Mouse (Mus musculus) MEL (cell line): ENCODE measurements around the gene Myo19. TPM values are rescaled to one million over a fixed set of nuclear protein-coding genes. Genes with fewer than 3 reads are reported as not detected.
A peak's percentile ranks its signal among the peaks of the same experiment; 100 is the strongest.

Source experiments
- DNase-seq: peaks from one replicate; pipeline ENCODE4 v3.0.0; 2011; ENCODE audit warnings: low read depth, low spot score
- H3K27ac ChIP-seq: 2 replicates; pipeline ENCODE4 v1.5.1; 2012; ENCODE audit warnings: low read depth, mild to moderate bottlenecking, control low read depth, low read length, moderate library complexity; ENCODE audit not compliant: control insufficient read depth
- H3K27me3 ChIP-seq, 2 experiments: fragments of 150-350 bp in 1 of 2; sonication (generic) in 1 of 2; 2 replicates each; pipeline ENCODE4 v1.6.1; 2012; ENCODE audit warnings: low read length in 2 of 2, mild to moderate bottlenecking in 2 of 2, improper control_type of control experiment in 1 of 2, moderate library complexity in 1 of 2; ENCODE audit not compliant: insufficient read depth in 2 of 2, control insufficient read depth in 1 of 2
- H3K36me3 ChIP-seq, 2 experiments: 2 replicates each; pipeline ENCODE4 v1.6.1; 2012 to 2014; ENCODE audit warnings: low read length in 2 of 2, improper control_type of control experiment in 1 of 2, inconsistent platforms in 1 of 2, mild to moderate bottlenecking in 1 of 2; ENCODE audit not compliant: insufficient read depth in 2 of 2, control insufficient read depth in 1 of 2
- H3K4me1 ChIP-seq, 2 experiments: fragments of 150-350 bp in 1 of 2; sonication (generic) in 1 of 2; 2 replicates each; pipeline ENCODE4 v1.6.1; 2012; ENCODE audit warnings: low read length in 2 of 2, improper control_type of control experiment in 1 of 2, mild to moderate bottlenecking in 1 of 2; ENCODE audit not compliant: insufficient read depth in 2 of 2, control insufficient read depth in 1 of 2
- H3K4me3 ChIP-seq, 2 experiments: fragments of 150-350 bp in 1 of 2; sonication (generic) in 1 of 2; 2 replicates each; pipeline ENCODE4 v1.5.1; 2012; ENCODE audit warnings: low read depth in 2 of 2, low read length in 2 of 2, mild to moderate bottlenecking in 2 of 2, moderate library complexity in 2 of 2, control low read depth in 1 of 2, improper control_type of control experiment in 1 of 2; ENCODE audit not compliant: control insufficient read depth in 1 of 2, insufficient read depth in 1 of 2
- H3K79me2 ChIP-seq: 2 replicates; pipeline ENCODE4 v1.6.1; 2012; ENCODE audit warnings: mild to moderate bottlenecking, low read length, moderate library complexity; ENCODE audit not compliant: control insufficient read depth, poor library complexity, insufficient read depth
- H3K9ac ChIP-seq: 2 replicates; pipeline ENCODE4 v1.6.1; 2012; ENCODE audit warnings: low read depth, mild to moderate bottlenecking, control low read depth, low read length, moderate library complexity; ENCODE audit not compliant: control insufficient read depth, poor library complexity, severe bottlenecking
- H3K9me3 ChIP-seq: fragments of 150-350 bp; sonication (generic); replicated peaks from 2 replicates; pipeline ENCODE4 v1.6.1; 2012; ENCODE audit warnings: mild to moderate bottlenecking, low read length, improper control_type of control experiment, moderate library complexity; ENCODE audit not compliant: insufficient read depth
- BHLHE40 ChIP-seq: IDR thresholded peaks from 2 replicates; pipeline ENCODE4 v1.6.1; 2012; ENCODE audit warnings: low read depth, mild to moderate bottlenecking, inconsistent platforms, low read length, improper control_type of control experiment, borderline replicate concordance
- CHD1 ChIP-seq: IDR thresholded peaks from 2 replicates; pipeline ENCODE4 v1.6.1; 2012; ENCODE audit warnings: low read depth, mild to moderate bottlenecking, inconsistent platforms, low read length, improper control_type of control experiment
- CHD2 ChIP-seq: IDR thresholded peaks from 2 replicates; pipeline ENCODE4 v1.6.1; 2011; ENCODE audit warnings: low read length, improper control_type of control experiment
- CTCF ChIP-seq, 3 experiments: IDR thresholded peaks in 2 of 3; conservative IDR thresholded peaks in 1 of 3; 2 replicates each; pipeline ENCODE4 v1.5.1; 2011 to 2012; ENCODE audit warnings: low read length in 3 of 3, low read depth in 2 of 3, mild to moderate bottlenecking in 2 of 3, improper control_type of control experiment in 1 of 3, inconsistent platforms in 1 of 3, mixed read lengths in 1 of 3, moderate library complexity in 1 of 3; ENCODE audit not compliant: control insufficient read depth in 1 of 3, insufficient read depth in 1 of 3, poor library complexity in 1 of 3, severe bottlenecking in 1 of 3
- E2F4 ChIP-seq: IDR thresholded peaks from 2 replicates; pipeline ENCODE4 v1.6.1; 2011; ENCODE audit warnings: low read depth, low read length, improper control_type of control experiment, borderline replicate concordance
- ELF1 ChIP-seq: IDR thresholded peaks from 2 replicates; pipeline ENCODE4 v1.6.1; 2014; ENCODE audit warnings: low read depth, mild to moderate bottlenecking, inconsistent platforms, low read length, improper control_type of control experiment, moderate library complexity
- EP300 ChIP-seq, 2 experiments: IDR thresholded peaks; 2 replicates each; pipeline ENCODE4 v1.6.1; 2011; ENCODE audit warnings: improper control_type of control experiment in 2 of 2, low read length in 2 of 2, low read depth in 1 of 2, mild to moderate bottlenecking in 1 of 2
- ETS1 ChIP-seq: IDR thresholded peaks from 2 replicates; pipeline ENCODE4 v1.6.1; 2012; ENCODE audit warnings: low read depth, mild to moderate bottlenecking, inconsistent platforms, low read length, improper control_type of control experiment, moderate library complexity
- GABPA ChIP-seq: IDR thresholded peaks from 2 replicates; pipeline ENCODE4 v1.6.1; 2012; ENCODE audit warnings: low read depth, mild to moderate bottlenecking, inconsistent platforms, low read length, improper control_type of control experiment, moderate library complexity
- GATA1 ChIP-seq: IDR thresholded peaks from 2 replicates; pipeline ENCODE4 v1.6.1; 2011; ENCODE audit warnings: low read depth, low read length, improper control_type of control experiment
- HCFC1 ChIP-seq: IDR thresholded peaks from 2 replicates; pipeline ENCODE4 v1.6.1; 2012; ENCODE audit warnings: low read depth, mild to moderate bottlenecking, inconsistent platforms, low read length, improper control_type of control experiment, moderate library complexity
- JUND ChIP-seq: IDR thresholded peaks from 2 replicates; pipeline ENCODE4 v1.6.1; 2011; ENCODE audit warnings: low read depth, mild to moderate bottlenecking, improper control_type of control experiment, low read length
- KAT2A ChIP-seq: conservative IDR thresholded peaks from 2 replicates; pipeline ENCODE4 v1.6.1; 2012; ENCODE audit warnings: low read depth, low read length, improper control_type of control experiment, inconsistent platforms
- MAFK ChIP-seq: IDR thresholded peaks from 2 replicates; pipeline ENCODE4 v1.6.1; 2011; ENCODE audit warnings: low read depth, mild to moderate bottlenecking, low read length, improper control_type of control experiment, borderline replicate concordance
- MAX ChIP-seq: IDR thresholded peaks from 2 replicates; pipeline ENCODE4 v1.6.1; 2011; ENCODE audit warnings: low read length, improper control_type of control experiment
- MAZ ChIP-seq: IDR thresholded peaks from 2 replicates; pipeline ENCODE4 v1.6.1; 2012; ENCODE audit warnings: low read depth, mild to moderate bottlenecking, inconsistent platforms, low read length, improper control_type of control experiment
- MEF2A ChIP-seq: IDR thresholded peaks from 2 replicates; pipeline ENCODE4 v1.6.1; 2014; ENCODE audit warnings: low read depth, mild to moderate bottlenecking, inconsistent platforms, low read length, improper control_type of control experiment; ENCODE audit not compliant: poor library complexity, insufficient replicate concordance, severe bottlenecking; ENCODE audit errors: extremely low read depth
- MXI1 ChIP-seq: IDR thresholded peaks from 2 replicates; pipeline ENCODE4 v1.6.1; 2011; ENCODE audit warnings: mild to moderate bottlenecking, low read depth, low read length, improper control_type of control experiment
- MYC ChIP-seq: IDR thresholded peaks from 2 replicates; pipeline ENCODE4 v1.6.1; 2011; ENCODE audit warnings: low read depth, mild to moderate bottlenecking, low read length, improper control_type of control experiment, moderate library complexity
- NELFE ChIP-seq: IDR thresholded peaks from 2 replicates; pipeline ENCODE4 v1.6.1; 2011; ENCODE audit warnings: low read depth, low read length, improper control_type of control experiment
- POLR2A ChIP-seq, 2 experiments: IDR thresholded peaks; 2 replicates each; pipeline ENCODE4 v1.6.1; 2011 to 2012; ENCODE audit warnings: low read length in 2 of 2, mild to moderate bottlenecking in 2 of 2, control low read depth in 1 of 2, improper control_type of control experiment in 1 of 2, low read depth in 1 of 2, moderate library complexity in 1 of 2; ENCODE audit not compliant: control insufficient read depth in 1 of 2, insufficient read depth in 1 of 2, poor library complexity in 1 of 2
- POLR2AphosphoS2 ChIP-seq: IDR thresholded peaks from 2 replicates; pipeline ENCODE4 v1.6.1; 2011; ENCODE audit warnings: low read length, improper control_type of control experiment
- POLR2AphosphoS5 ChIP-seq: IDR thresholded peaks from 2 replicates; pipeline ENCODE4 v1.6.1; 2012; ENCODE audit warnings: low read depth, borderline replicate concordance, mild to moderate bottlenecking, inconsistent platforms, low read length, moderate library complexity, mixed read lengths
- RAD21 ChIP-seq: IDR thresholded peaks from 2 replicates; pipeline ENCODE4 v1.6.1; 2011; ENCODE audit warnings: mild to moderate bottlenecking, low read depth, low read length, improper control_type of control experiment
- RCOR1 ChIP-seq: IDR thresholded peaks from 2 replicates; pipeline ENCODE4 v1.6.1; 2012; ENCODE audit warnings: low read depth, mild to moderate bottlenecking, inconsistent platforms, low read length, improper control_type of control experiment
- SIN3A ChIP-seq: IDR thresholded peaks from 2 replicates; pipeline ENCODE4 v1.6.1; 2012; ENCODE audit warnings: low read length, improper control_type of control experiment, inconsistent platforms
- SMC3 ChIP-seq: IDR thresholded peaks from 2 replicates; pipeline ENCODE4 v1.6.1; 2011; ENCODE audit warnings: low read depth, low read length, improper control_type of control experiment
- TAL1 ChIP-seq: IDR thresholded peaks from 2 replicates; pipeline ENCODE4 v1.6.1; 2012; ENCODE audit warnings: mild to moderate bottlenecking, inconsistent platforms, low read length, moderate library complexity, mixed read lengths
- TBP ChIP-seq: IDR thresholded peaks from 2 replicates; pipeline ENCODE4 v1.8.0; 2011; ENCODE audit warnings: low read depth, low read length, improper control_type of control experiment
- UBTF ChIP-seq: IDR thresholded peaks from 2 replicates; pipeline ENCODE4 v1.6.1; 2012; ENCODE audit warnings: low read depth, mild to moderate bottlenecking, inconsistent platforms, low read length, improper control_type of control experiment, moderate library complexity, borderline replicate concordance; ENCODE audit not compliant: insufficient read depth
- USF1 ChIP-seq: IDR thresholded peaks from 2 replicates; pipeline ENCODE4 v1.6.1; 2014; ENCODE audit warnings: low read depth, mild to moderate bottlenecking, inconsistent platforms, low read length, improper control_type of control experiment, moderate library complexity
- USF2 ChIP-seq, 2 experiments: IDR thresholded peaks; 2 replicates each; pipeline ENCODE4 v1.6.1; 2011 to 2012; ENCODE audit warnings: improper control_type of control experiment in 2 of 2, low read length in 2 of 2, borderline replicate concordance in 1 of 2, inconsistent platforms in 1 of 2, low read depth in 1 of 2, mild to moderate bottlenecking in 1 of 2; ENCODE audit not compliant: insufficient read depth in 1 of 2
- ZC3H11A ChIP-seq: IDR thresholded peaks from 2 replicates; pipeline ENCODE4 v1.6.1; 2012; ENCODE audit warnings: low read depth, mild to moderate bottlenecking, inconsistent platforms, low read length, improper control_type of control experiment
- ZKSCAN1 ChIP-seq: IDR thresholded peaks from 2 replicates; pipeline ENCODE4 v1.6.1; 2012; ENCODE audit warnings: low read depth, mild to moderate bottlenecking, inconsistent platforms, low read length, improper control_type of control experiment, moderate library complexity
- ZMIZ1 ChIP-seq: IDR thresholded peaks from 2 replicates; pipeline ENCODE4 v1.6.1; 2012; ENCODE audit warnings: low read depth, mild to moderate bottlenecking, inconsistent platforms, low read length, improper control_type of control experiment, moderate library complexity
- ZNF384 ChIP-seq: IDR thresholded peaks from 2 replicates; pipeline ENCODE4 v1.6.1; 2012; ENCODE audit warnings: low read depth, mild to moderate bottlenecking, inconsistent platforms, low read length, improper control_type of control experiment
- polyA plus RNA-seq, 2 experiments: library from polyadenylated mRNA; stranded (reverse) in 1 of 2; unstranded in 1 of 2; fragments of >175 nt in 1 of 2; fragments of >200 nt in 1 of 2; gene quantifications; 2 replicates each; pipeline versions ENCODE4 v1.2.1 to v1.2.4; 2012; ENCODE audit warnings: low replicate concordance in 2 of 2, low read depth in 1 of 2; ENCODE audit not compliant: insufficient read length in 2 of 2, insufficient read depth in 1 of 2, missing spikeins in 1 of 2
- total RNA-seq: library from RNA; depleted of rRNA; stranded (reverse); fragments of 300-350 nt; gene quantifications from 2 replicates; pipeline ENCODE4 v1.2.3, GENCODE M21; 2012

Myo19 gene
- total and polyA plus RNA-seq, 3 experiments: 14.9 to 27.1 TPM; not detected in 1

- no peaks in the 10 kb centered on the region for H3K9me3 ChIP-seq
- H3K4me3 ChIP-seq: peak overlapping the region; percentile 97 to 98
- no peaks in the 10 kb centered on the region for H3K27me3 ChIP-seq
- peak; percentile 97 for DNase-seq
- peaks cover 18 to 42% of the 10 kb centered on the region in 2 experiments for H3K4me1 ChIP-seq
- H3K9ac ChIP-seq: peak overlapping the region; percentile 95
- peak overlapping the region; percentile 70 for H3K27ac ChIP-seq
- peaks cover 52% of the 10 kb centered on the region for H3K79me2 ChIP-seq
- H3K36me3 ChIP-seq: peaks cover 24 to 52% of the 10 kb centered on the region in 2 experiments
- TF ChIP-seq TBP: peak; percentile 34; the same call in 1 of the 2 replicates
- no peak for TF ChIP-seq GABPA
- no peak for TF ChIP-seq GATA1
- no peak for TF ChIP-seq USF2 (IDR thresholded peaks at IDR 0.05; ENCODE audit: borderline replicate concordance in 1 of 2, insufficient read depth in 1 of 2, low read depth in 1 of 2, low read length in 2 of 2)
- TF ChIP-seq ZC3H11A: peak; percentile 94
- no peak for TF ChIP-seq CHD1
- TF ChIP-seq CTCF (IDR thresholded peaks at IDR 0.05 in 2 of 3, conservative IDR thresholded peaks at IDR 0.05 in 1 of 3; ENCODE audit: control insufficient read depth in 1 of 3, insufficient read depth in 1 of 3, low read depth in 2 of 3, low read length in 3 of 3, poor library complexity in 1 of 3, severe bottlenecking in 1 of 3): no peak
- peak; percentile 81 for TF ChIP-seq HCFC1
- no peak for TF ChIP-seq RAD21
- TF ChIP-seq ZMIZ1: peak; percentile 87
- TF ChIP-seq ZNF384: no peak
- no peak for TF ChIP-seq USF1
- peak; percentile 6; the same call in 1 of the 2 replicates for TF ChIP-seq RCOR1
- no peak for TF ChIP-seq JUND
- no peak for TF ChIP-seq ELF1
- TF ChIP-seq UBTF: 0 out of 2 replicates have a peak, but pooled peaks have one; percentile 9
- TF ChIP-seq KAT2A: no peak; the same call in 1 of the 2 replicates
- TF ChIP-seq MXI1: peak; percentile 9
- TF ChIP-seq POLR2AphosphoS2: 0 out of 2 replicates have a peak, but pooled peaks have one; percentile 55
- TF ChIP-seq CHD2: peak; percentile 81
- peak; percentile 53 to 65; a peak in 3 of 4 replicates for TF ChIP-seq POLR2A (IDR thresholded peaks at IDR 0.05; ENCODE audit: control insufficient read depth in 1 of 2, insufficient read depth in 1 of 2, low read depth in 1 of 2, low read length in 2 of 2, poor library complexity in 1 of 2)
- TF ChIP-seq EP300 (IDR thresholded peaks at IDR 0.05; ENCODE audit: low read depth in 1 of 2, low read length in 2 of 2): peak in 1 of 2 experiments; percentile 45; a peak in 1 of 4 replicates
- TF ChIP-seq SIN3A: peak; percentile 77
- no peak; the same call in 1 of the 2 replicates for TF ChIP-seq E2F4
- TF ChIP-seq MEF2A: no peak
- TF ChIP-seq ZKSCAN1: no peak
- peak; percentile 46; the same call in 1 of the 2 replicates for TF ChIP-seq ETS1
- no peak; the same call in 1 of the 2 replicates for TF ChIP-seq BHLHE40
- peak; percentile 99 for TF ChIP-seq MAZ
- TF ChIP-seq MAX: peak; percentile 46; the same call in 1 of the 2 replicates
- TF ChIP-seq SMC3: peak; percentile 7; the same call in 1 of the 2 replicates
- no peak for TF ChIP-seq MAFK
- no peak; the same call in none of the 2 replicates for TF ChIP-seq NELFE
- TF ChIP-seq TAL1: no peak
- TF ChIP-seq MYC: no peak
- peak; percentile 79; the same call in 1 of the 2 replicates for TF ChIP-seq POLR2AphosphoS5
Observed at GRCm38 (mm10) chr11:84869537-84870232, 10.3 kb upstream of the Myo19 start.
